Comparison of ENCODE assay signal across 15 mouse cellular contexts in the genomic region with DNA sequence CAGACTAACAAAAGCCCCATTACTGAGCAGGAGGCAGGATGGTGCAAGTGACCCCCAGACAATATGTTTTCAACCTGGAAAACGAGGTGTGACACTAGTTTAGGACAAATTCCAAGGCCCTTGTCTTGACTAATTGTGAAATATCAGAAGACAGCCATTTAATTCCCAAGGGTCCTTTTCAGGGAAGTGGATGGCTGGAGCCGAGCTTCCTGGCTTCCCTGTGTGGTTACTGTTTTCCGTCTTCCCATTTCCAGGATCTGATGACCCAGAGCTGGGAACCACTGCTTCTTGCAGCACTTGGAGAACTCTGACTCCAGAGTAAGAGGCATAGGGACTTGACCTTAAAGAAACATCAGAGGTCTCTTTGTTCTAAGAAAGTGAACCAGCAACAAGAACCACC.
"Had no signal": no experiment of that assay in that cellular context is flagged by ENCODE, and none has a peak within 500 bp of the region (broad histone marks: within the 10 kb centered on the region; RNA-seq: fewer than 3 reads in every experiment).

No protein-coding gene starts in this region.

- H3K4me3 ChIP-seq: left cerebral cortex, adult 2 months; limb, embryonic 10.5 days; liver, embryonic 12.5 days; midbrain, embryonic 10.5 days; myocyte; neural tube, embryonic 15.5 days had no signal

- H3K27me3 ChIP-seq: liver, embryonic 12.5 days; neural tube, embryonic 15.5 days had no signal

- ATAC-seq: liver, embryonic 12.5 days had no signal

- H3K4me2 ChIP-seq: liver, embryonic 12.5 days; lung, embryonic 14.5 days; neural tube, embryonic 15.5 days had no signal

- H3K9ac ChIP-seq: liver, embryonic 12.5 days; lung, embryonic 14.5 days; neural tube, embryonic 15.5 days had no signal

- H3K9me3 ChIP-seq: limb, embryonic 10.5 days; liver, embryonic 12.5 days; midbrain, embryonic 10.5 days; neural tube, embryonic 15.5 days had no signal

- DNase-seq: kidney, postnatal 25 days; lung, embryonic 14.5 days; lung, postnatal 10 days; lung, postnatal 4 days; midbrain, embryonic 14.5 days; right cerebral cortex, adult 18-20 months; right cerebral cortex, postnatal 25 days; thymus, adult 18-20 months; thymus, postnatal 14 days had no signal

- H3K4me1 ChIP-seq: limb, embryonic 10.5 days; liver, embryonic 12.5 days; midbrain, embryonic 10.5 days; neural tube, embryonic 15.5 days had no signal

- H3K36me3 ChIP-seq: limb, embryonic 10.5 days; liver, embryonic 12.5 days; midbrain, embryonic 10.5 days; neural tube, embryonic 15.5 days had no signal

- H3K27ac ChIP-seq: left cerebral cortex, adult 2 months; limb, embryonic 10.5 days; liver, embryonic 12.5 days; midbrain, embryonic 10.5 days; neural tube, embryonic 15.5 days had no signal
